ENCODE assay signal across 9 mouse cellular contexts in genomic region chrX:169883536-169884272, GRCm38 (mm10).
DNase-seq lines count a peak whose midpoint lies in the region; ATAC-seq lines count a peak whose summit lies in the region.
"Had no signal": no experiment of that assay in that cellular context is flagged by ENCODE, and none has a peak within 500 bp of the region (broad histone marks: within the 10 kb centered on the region; RNA-seq: fewer than 3 reads in every experiment).

No protein-coding gene starts in this region.

- DNase-seq in cerebellum, postnatal 36 days = no peak
- peak; percentile 66 for DNase-seq in kidney, postnatal 14 days
- DNase-seq in kidney, adult 18-20 months = no peak
- peak; percentile 34 for DNase-seq in ES-CJ7 (ENCODE audit: low read depth, low spot score)
- DNase-seq in induced T-regulatory cell, adult 2 months (ENCODE audit: low read depth) = peak; percentile 9
- no peak for DNase-seq in MN1 (ENCODE audit: low spot score)
- DNase-seq: spleen, adult 18-20 months had no signal

- ATAC-seq in cerebellum, adult (ENCODE audit: insufficient number of reproducible peaks, low FRiP score, low TSS enrichment) = peak; percentile 52; the same call in 1 of the 2 replicates
- ATAC-seq in activated CD4-positive, CD25-positive, alpha-beta regulatory T cell, adult 4 months = no peak

Comparison
In these comparisons a context has a peak if more than half of its experiments do, and no peak if none do; other contexts are left out.
1. DNase-seq: peak in kidney, postnatal 14 days (single experiment), ES-CJ7 (single experiment) and induced T-regulatory cell, adult 2 months (single experiment); none in cerebellum, postnatal 36 days (0 of 2), kidney, adult 18-20 months (single experiment) and MN1 (single experiment).